Mouse (Mus musculus) cerebellum, adult 2 months (tissue): ENCODE results near the gene Espn. TPM values are rescaled to one million over a fixed set of nuclear protein-coding genes. Genes with fewer than 3 reads are reported as not detected.

Experiments used
- DNase-seq, 2 experiments: peaks; one replicate each; pipeline ENCODE4 v3.0.0; 2021
- H3K27ac ChIP-seq: fragments of 200-500 bp; 2 replicates; pipeline ENCODE4 v1.5.1; 2012; ENCODE audit warnings: low read length, control low read depth, inconsistent platforms; ENCODE audit not compliant: insufficient read depth
- H3K27me3 ChIP-seq: fragments of 200-500 bp; 2 replicates; pipeline ENCODE4 v1.6.1; 2012; ENCODE audit warnings: inconsistent platforms, mild to moderate bottlenecking, low read length, moderate library complexity; ENCODE audit not compliant: control insufficient read depth, insufficient read depth
- H3K4me1 ChIP-seq: fragments of 200-500 bp; 2 replicates; pipeline ENCODE4 v1.6.1; 2011; ENCODE audit warnings: low read length; ENCODE audit not compliant: control insufficient read depth, insufficient read depth
- H3K4me3 ChIP-seq: fragments of 200-500 bp; replicated peaks from 2 replicates; pipeline ENCODE3; 2011; ENCODE audit warnings: mild to moderate bottlenecking, low read depth, low read length, control low read depth; ENCODE audit not compliant: insufficient read depth
- CTCF ChIP-seq: fragments of 200-500 bp; IDR thresholded peaks from 2 replicates; pipeline ENCODE4 v1.5.1; 2011; ENCODE audit warnings: low read depth, mild to moderate bottlenecking, control low read depth, low read length, moderate library complexity, borderline replicate concordance; ENCODE audit not compliant: insufficient read depth
- POLR2A ChIP-seq: fragments of 200-500 bp; IDR thresholded peaks from 2 replicates; pipeline ENCODE4 v1.6.1; 2011; ENCODE audit warnings: low read length, control low read depth, borderline replicate concordance; ENCODE audit not compliant: insufficient read depth
- WGBS: fragments of 180-500 bp; shearing (Covaris S2); methylation state at CpG from one replicate; pipeline ENCODE4 v1.1.7; 2018; 5-methylcytosine and 5-hydroxymethylcytosine counted together
- polyA plus RNA-seq: library from polyadenylated mRNA; depleted of rRNA; stranded (reverse); fragments of >200 nt; gene quantifications from 2 replicates; pipeline ENCODE4 v1.2.3, GENCODE M21; 2012

The Espn gene
- polyA plus RNA-seq, 1 experiment = 7.1 TPM

DNA sequence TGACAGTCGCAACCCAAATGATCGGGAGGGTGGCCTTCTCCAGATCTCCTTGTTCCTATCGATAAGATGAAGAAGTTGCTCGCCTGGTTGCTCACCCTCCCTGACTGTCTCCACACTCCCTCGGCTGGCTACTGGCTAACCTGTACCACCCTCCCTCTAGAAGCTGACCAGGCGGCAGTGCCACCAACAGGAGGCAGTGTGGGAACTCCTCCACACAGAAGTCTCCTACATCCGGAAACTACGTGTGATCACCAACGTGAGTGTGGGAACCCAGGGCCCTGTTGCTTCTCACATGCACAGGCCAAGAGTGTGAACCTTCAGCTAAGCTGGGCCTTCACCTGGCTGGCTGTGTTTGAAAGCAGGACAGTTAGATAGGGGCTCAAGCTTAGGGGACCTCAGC, 45.4 kb downstream of the Espn start:
- no peak for DNase-seq
- H3K4me1 ChIP-seq = peaks cover 6% of the 10 kb centered on the region
- TF ChIP-seq CTCF = no peak
- TF ChIP-seq POLR2A = no peak
- no peaks in the 10 kb centered on the region for H3K27me3 ChIP-seq
- no peak overlapping the region for H3K27ac ChIP-seq
- no peak overlapping the region for H3K4me3 ChIP-seq
- 79% methylated on average over 9 of the region's 9 CpGs for WGBS

DNA sequence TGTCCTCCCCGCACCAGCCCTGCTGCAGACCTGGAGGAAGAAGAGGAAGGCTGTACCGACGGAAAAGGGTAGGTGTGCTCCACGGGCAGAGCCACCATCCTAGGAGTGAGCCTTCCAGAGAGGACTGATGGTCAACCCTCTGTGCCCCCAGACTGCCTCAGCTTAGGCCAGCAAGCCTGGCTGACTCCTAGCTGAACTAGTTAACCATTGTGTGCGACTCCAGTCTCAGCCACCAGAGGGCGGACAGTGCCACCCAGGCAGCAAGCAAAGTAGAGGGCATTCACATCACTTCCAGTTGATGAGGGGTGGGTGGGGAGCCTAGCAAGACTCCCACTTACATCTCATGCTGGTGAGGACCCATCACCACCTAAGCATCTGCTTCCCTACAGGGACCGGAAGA, 49.1 kb downstream of the Espn start:
- DNase-seq = peak; percentile 41 to 69
- WGBS = 42% methylated on average over 7 of the region's 7 CpGs
- Histone ChIP-seq H3K27me3 (no peaks in the 10 kb centered on the region), H3K4me1 (peaks cover 6% of the 10 kb centered on the region; the same call in 1 of the 2 replicates), H3K27ac (no peak overlapping the region), H3K4me3 (no peak overlapping the region)
- TF ChIP-seq POLR2A (no peak), CTCF (peak; percentile 84)

DNA sequence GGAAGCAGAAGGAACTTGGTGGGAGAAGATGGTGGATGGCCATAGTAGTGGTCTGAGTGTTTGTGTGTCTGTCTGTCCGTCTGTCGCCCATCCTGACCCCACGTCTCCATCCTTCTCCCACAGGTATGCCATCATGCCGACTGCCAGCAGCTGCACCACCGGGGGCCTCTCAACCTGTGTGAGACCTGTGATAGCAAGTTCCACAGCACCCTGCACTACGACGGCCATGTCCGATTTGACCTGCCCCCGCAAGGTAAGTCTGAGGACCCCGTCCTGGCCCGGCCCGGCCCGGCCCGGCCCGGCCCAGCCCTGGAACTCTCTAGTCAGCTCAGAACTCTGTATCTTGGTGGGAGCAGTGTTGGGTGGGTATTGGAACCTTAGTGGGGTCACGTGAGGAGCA, 50.2 kb downstream of the Espn start:
- Histone ChIP-seq H3K27ac (no peak overlapping the region), H3K4me1 (peaks cover 7% of the 10 kb centered on the region; the same call in 1 of the 2 replicates), H3K27me3 (no peaks in the 10 kb centered on the region), H3K4me3 (no peak overlapping the region)
- 97% methylated on average over 16 of the region's 16 CpGs for WGBS
- no peak for DNase-seq
- TF ChIP-seq POLR2A (no peak), CTCF (no peak)

DNA sequence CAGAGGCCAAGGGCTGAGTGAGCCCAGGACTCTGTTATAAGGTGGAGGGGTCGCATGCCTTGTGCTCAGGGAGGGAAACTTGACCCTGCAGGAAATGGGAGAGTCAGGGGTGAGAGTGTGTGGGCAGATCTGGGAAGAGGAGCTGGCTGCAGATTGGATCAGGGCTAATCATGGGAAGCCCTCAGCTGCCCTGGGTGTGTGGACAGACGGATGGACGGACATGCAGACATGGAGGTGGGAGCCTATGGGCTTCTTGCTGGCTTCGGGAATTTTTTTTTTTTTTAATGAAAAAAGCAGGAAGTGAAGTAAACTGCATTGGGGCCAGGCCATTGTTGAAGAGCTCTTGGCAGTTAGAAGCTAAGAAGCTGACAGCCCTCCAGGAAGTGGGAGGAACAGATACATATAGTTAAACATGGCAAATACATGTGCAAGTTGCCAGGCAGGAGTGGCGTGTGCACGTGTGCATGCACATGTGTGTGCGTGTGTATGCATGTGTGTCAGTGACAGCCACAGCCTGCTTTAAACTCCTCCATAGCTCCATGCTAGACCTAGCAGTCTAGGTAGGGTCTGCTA, 51.0 kb downstream of the Espn start:
- 88% methylated on average over 7 of the region's 7 CpGs for WGBS
- DNase-seq = no peak
- Histone ChIP-seq H3K4me3 (no peak overlapping the region), H3K27me3 (no peaks in the 10 kb centered on the region), H3K4me1 (peaks cover 7% of the 10 kb centered on the region; the same call in 1 of the 2 replicates), H3K27ac (no peak overlapping the region)
- TF ChIP-seq CTCF (no peak), POLR2A (no peak)

DNA sequence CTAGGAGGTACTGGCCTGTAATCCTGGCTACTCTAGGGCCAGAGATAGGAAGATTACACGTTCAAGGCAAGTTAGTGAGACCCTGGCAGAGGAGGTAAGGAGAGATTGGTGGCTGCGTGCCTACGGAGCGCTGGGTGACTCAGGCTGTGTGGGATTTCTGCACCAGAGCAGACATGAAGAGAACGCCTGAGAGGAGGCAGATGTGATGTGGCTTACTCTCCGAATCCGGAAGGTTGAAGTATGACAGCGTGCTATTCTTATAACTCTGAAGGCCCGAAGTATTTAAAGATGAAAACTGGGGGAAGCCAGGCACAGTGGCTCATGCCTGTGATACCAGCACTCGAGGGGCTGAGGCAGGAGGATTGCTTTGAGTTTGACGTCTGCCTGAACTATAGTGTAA, 51.6 kb downstream of the Espn start:
- Histone ChIP-seq H3K27me3 (no peaks in the 10 kb centered on the region), H3K27ac (no peak overlapping the region), H3K4me3 (no peak overlapping the region), H3K4me1 (peaks cover 7% of the 10 kb centered on the region; the same call in 1 of the 2 replicates)
- WGBS = 83% methylated on average over 11 of the region's 11 CpGs
- TF ChIP-seq POLR2A (no peak), CTCF (no peak)
- DNase-seq = no peak

DNA sequence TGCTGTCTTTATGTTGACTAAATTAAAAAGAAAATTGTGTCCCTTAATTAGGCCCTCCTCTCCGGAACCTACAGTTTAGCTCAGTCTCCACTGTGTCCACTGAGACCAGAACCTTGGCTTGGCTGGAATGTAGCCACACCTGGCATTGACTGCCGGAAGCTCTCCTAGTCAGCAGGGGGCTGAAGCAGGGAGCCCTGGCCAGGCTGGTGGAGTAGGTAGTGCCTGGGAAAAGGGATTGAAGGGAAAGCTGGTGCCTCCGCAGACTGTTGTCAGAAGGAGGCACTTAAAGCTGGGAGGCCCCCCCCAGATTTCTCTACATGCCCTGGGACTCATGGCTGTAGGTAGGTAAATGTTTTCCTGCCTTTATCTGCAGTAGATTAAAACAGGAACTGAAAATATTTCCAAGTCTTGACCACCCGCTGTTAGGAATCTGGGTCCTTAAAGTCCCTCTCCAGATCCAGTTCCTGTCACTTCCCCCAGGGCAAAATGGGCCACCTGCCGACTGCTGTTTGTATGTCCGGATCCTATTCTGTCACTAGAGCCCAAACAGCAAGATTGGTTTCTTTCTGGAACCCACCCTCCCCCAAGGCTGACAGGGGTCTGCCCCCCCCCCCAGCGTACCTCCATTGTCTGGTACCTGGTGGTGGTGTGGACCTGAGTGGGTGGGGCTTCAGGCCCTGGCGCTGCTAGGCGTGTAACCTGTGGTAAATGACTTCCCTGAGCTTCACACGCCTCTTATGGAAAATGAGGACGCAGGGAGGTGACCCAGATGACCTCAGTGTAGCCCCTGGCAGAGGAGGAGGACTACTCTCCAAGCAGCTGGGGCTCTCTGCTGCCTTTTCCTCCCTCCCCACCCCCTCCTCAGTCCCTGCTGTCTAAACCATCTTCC, 54.0 kb downstream of the Espn start:
- Histone ChIP-seq H3K4me3 (no peak overlapping the region), H3K4me1 (peaks cover 7% of the 10 kb centered on the region), H3K27ac (no peak overlapping the region), H3K27me3 (no peaks in the 10 kb centered on the region)
- no peak for TF ChIP-seq CTCF
- TF ChIP-seq POLR2A = no peak
- DNase-seq = peak in 1 of 2 experiments; percentile 39
- WGBS = 28% methylated on average over 11 of the region's 11 CpGs

DNA sequence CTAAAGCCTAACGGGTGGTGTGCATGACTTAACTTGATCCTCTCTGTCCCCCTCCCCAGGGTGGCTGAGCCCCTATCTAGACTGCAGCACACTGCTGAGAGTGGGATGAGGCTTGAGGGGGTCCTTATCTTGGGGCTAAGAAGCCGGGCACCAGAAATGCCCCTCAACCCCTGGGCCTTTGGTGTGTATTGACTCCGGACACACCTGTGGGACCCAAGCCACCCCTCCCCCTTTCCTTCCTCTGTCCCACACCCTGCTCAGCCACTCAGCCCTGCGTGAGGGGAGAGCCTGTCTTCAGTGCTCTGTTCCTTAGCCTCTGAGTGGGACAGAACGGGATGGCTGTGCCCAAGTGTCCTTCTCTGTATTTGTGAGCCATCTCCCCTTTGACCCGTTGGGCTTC, 55.2 kb downstream of the Espn start:
- no peak for DNase-seq
- Histone ChIP-seq H3K4me1 (peaks cover 7% of the 10 kb centered on the region), H3K4me3 (peak overlapping the region; percentile 5), H3K27me3 (no peaks in the 10 kb centered on the region), H3K27ac (no peak overlapping the region; the same call in 1 of the 2 replicates)
- no peak for TF ChIP-seq CTCF
- TF ChIP-seq POLR2A = no peak
- WGBS = 54% methylated on average over 6 of the region's 6 CpGs
